Mouse (Mus musculus): ENCODE results near the gene Rab8a. TPM values are rescaled to one million over a fixed set of nuclear protein-coding genes. Genes with fewer than 3 reads are reported as not detected.

Rab8a gene
- 39.1 and 45.6 TPM in 2 replicates for polyA plus RNA-seq (2015; fragmentation: Nextera tagmentation; extraction: Ambion mirVana)

DNA sequence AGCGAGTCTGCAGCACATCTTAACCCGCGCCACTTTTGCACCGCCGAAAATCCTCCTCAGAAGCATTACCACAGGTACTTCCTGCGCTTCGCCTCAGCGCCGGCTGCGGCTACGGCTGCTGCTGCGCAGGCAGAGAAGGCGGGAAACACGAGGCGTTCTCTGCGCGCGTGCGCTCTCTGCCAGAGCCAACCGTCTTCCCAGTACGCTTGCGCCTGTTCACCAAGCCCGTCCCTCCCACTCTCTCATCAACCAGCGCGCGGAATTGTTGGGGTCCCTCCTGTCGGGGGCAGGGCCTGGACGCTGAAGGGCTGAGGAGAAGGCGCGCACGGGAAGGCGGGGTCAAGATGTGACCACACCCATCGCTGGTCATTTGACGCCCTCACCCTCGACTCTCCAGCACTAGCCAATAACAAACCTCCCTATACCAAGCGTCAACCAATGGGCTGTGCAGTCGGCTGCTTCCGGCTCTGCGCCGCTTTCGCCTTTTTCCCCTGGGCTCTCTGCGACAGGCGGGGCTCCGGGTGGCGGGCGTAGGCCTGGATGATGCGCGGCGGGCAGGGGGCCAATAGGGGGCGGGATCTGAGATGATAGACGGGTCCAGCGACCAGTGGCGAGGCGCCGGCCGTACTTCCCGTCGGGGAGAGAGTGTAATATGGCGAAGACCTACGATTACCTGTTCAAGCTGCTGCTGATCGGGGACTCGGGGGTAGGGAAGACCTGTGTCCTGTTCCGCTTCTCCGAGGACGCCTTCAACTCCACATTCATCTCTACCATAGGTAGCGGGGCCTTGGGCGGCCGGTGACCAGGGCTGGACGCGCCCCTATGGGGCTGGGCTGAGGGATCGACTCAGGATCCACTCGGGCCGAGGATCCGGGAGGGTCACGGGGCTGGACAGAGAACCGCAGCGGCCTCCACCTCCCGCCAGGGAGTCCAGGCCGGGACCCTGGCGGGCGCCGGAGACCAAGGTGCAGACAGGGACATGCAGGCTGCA is at the start of gene Rab8a:
Gene Rab8a, plus strand, starts transcription at position 494 of the 991 bp plus-strand sequence.

DNA sequence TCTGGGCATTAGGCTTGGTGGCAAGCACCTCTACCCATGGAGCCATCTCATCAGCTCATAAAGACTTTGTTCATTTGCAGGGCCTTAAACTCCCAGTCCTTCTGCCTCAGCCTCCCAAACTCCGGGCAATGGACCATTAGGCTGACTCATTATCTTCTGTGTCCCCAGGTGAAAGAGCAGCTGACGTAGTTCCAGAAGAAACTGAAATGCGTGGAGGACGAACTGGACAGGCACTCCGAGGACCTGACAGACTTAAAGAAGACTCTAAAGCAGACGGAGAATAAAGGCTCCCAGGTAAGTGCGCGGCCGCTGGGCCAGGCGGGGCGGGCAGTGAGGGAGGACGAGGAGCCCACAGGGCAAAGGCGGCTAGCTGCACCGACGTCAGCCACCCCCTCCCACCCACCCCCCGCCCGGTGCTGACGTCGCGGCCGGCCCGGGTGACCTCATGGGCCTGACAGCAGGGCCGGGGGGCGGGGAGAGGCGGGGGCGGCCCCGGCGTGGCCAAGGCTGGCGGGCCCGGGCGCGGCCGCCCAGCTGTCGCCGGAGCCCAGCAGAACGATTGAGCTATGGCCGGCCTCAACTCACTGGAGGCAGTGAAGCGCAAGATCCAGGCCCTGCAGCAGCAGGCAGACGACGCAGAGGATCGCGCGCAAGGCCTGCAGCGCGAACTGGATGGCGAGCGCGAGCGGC is 26.1 kb upstream of the Rab8a start, which contains the start of gene Tpm4:
Gene Tpm4, plus strand, starts transcription at position 220 of the 690 bp plus-strand sequence.

DNA sequence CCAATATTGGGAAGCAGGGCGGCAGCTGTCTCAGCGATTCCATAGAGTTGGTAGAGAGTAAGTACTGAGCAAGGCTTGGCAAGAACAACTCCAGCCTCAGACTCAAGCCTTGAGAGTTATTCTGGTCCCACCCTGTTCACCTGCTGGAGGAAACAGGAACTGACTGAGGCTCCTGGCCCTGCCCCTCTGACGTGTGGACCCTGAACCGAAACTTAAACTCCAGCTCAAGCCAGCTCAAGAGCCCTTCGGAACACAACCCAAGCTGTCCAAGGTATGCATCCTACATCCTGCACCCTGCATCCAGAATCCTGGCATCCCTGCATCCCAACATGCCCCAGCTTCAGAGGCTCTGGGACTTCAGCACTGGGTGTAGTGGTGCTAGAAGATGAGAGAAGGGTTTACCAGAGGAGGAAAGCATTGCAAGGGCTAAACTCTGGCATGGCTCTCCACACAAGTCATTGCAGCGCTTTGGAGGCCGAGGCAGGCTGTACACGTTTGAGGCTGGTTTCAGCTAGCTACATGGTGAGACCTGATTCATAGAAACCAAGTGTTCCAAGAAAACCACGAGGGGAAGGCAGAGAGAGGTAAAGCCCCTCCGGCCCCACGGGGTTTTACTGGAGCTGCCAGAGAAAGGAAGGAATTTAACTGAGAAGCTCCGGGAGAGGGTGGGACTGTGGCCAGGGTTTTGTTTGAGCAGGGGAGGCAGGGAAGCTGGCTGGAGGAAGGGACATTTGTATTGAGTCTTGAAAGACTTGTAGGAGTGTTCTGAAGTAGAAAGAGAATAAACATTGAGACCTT is 28.6 kb downstream of the Rab8a start, which contains the start of gene Hsh2d:
Gene Hsh2d, plus strand, starts transcription at position 222 of the 798 bp plus-strand sequence.

DNA sequence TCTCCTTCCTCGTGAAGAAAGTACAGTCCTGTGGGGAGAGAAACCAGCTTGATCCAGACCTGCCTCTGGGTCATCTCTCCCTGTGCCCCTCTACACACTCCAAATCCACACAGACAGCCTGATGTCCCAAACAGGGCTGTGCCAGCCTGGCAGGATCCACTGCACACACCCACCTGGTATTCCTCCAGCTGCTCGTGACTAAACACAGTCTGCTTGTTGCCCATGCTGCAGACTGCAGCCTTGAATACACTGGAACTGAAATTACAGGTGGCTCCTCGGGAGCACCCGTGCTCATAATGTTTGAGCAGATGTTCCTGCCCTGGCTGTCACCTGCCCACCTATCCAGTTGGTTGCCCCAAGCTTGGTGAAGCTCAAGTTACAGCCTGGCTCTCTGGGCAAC is 51.8 kb downstream of the Rab8a start, which contains the start of gene Cib3:
Gene Cib3, minus strand, starts transcription at position 87 of the 400 bp plus-strand sequence.

DNA sequence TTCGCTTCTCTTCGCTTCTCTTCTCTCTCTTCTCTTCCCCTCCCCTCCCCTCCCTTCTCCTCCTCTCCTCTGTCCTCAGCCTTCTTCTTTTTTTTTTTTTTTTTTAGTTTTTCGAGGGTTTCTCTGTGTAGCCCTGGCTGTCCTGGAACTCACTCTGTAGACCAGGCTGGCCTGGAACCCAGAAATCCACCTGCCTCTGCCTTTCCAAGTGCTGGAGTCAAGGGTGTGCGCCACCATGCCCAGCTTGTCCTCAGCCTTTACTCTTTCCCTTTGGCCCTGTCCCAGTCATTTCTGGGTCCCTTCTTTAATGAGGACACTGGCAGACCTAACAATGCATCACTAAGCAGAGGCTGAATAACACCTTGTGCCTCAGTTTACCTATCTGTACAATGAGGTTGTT is 52.5 kb downstream of the Rab8a start, which contains the start of gene Gm11034:
Gene Gm11034, minus strand, starts transcription at position 101 of the 400 bp plus-strand sequence.

DNA sequence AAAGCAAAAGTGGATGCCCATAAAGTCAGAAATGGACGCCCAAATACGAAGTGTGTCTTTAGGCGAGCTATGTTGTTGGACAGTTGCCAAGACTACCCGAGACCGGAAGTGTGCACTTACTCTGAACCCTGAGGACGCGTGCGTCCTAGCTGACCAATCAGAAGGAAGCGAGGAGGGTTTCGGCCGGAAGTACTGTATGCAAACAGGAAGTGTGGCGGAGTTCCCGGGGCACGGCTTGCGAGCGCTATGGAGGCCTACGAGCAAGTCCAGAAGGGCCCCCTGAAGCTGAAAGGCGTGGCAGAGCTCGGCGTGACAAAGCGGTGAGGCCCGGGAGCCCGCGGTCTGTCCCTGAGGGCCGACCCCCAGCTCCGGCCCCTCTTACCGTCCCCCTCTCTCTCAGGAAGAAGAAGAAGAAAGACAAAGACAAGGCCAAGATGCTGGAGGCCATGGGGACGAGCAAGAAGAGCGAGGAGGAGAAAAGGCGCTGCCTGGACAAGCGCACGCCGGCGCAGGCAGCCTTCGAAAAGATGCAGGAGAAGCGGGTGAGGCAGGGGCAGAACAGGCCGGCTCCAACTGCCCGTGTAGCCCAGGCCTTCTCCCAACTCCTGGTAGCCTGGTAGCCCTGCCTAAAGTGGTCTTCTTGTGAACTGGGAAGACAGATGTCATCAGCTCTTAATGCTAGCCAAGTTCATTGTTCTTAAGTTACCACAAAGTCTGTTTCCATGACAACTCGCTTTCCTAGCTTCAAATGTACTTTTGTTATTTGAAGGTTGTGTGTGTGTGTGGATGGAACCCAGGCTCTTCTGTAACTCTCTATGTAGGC is 58.8 kb downstream of the Rab8a start, which contains the start of gene Fam32a:
Gene Fam32a, plus strand, starts transcription at position 190 of the 823 bp plus-strand sequence.

Other genes starting within 250 kb of the Rab8a start
- gene Zfp961, start 210.2 kb upstream of the Rab8a start, polyA plus RNA-seq (2015; fragmentation: Nextera tagmentation; extraction: Ambion mirVana) = 4.9 and 5.2 TPM in 2 replicates
- 0.60 and 0.94 TPM in 2 replicates for gene Cyp4f18, start 151.6 kb upstream of the Rab8a start, polyA plus RNA-seq (2015; fragmentation: Nextera tagmentation; extraction: Ambion mirVana)
- not detected in 2 replicates for gene Olfr372, start 120.0 kb upstream of the Rab8a start, polyA plus RNA-seq (2015; fragmentation: Nextera tagmentation; extraction: Ambion mirVana)
- gene Olfr373, start 78.0 kb upstream of the Rab8a start, polyA plus RNA-seq (2015; fragmentation: Nextera tagmentation; extraction: Ambion mirVana) = not detected in 2 replicates
- gene Olfr374, start 54.2 kb upstream of the Rab8a start, polyA plus RNA-seq (2015; fragmentation: Nextera tagmentation; extraction: Ambion mirVana) = not detected in 2 replicates
- gene Tpm4, start 26.2 kb upstream of the Rab8a start, polyA plus RNA-seq (2015; fragmentation: Nextera tagmentation; extraction: Ambion mirVana) = 177 and 260 TPM in 2 replicates
- gene Hsh2d, start 28.4 kb downstream of the Rab8a start, polyA plus RNA-seq (2015; fragmentation: Nextera tagmentation; extraction: Ambion mirVana) = not detected in 2 replicates
- gene Cib3, start 51.6 kb downstream of the Rab8a start, polyA plus RNA-seq (2015; fragmentation: Nextera tagmentation; extraction: Ambion mirVana) = not detected in 2 replicates
- gene Gm11034, start 52.4 kb downstream of the Rab8a start, polyA plus RNA-seq (2015; fragmentation: Nextera tagmentation; extraction: Ambion mirVana) = not detected in 2 replicates
- gene Fam32a, start 58.5 kb downstream of the Rab8a start, polyA plus RNA-seq (2015; fragmentation: Nextera tagmentation; extraction: Ambion mirVana) = 29.4 and 32.5 TPM in 2 replicates
- 42.9 and 47.7 TPM in 2 replicates for gene Ap1m1, start 78.8 kb downstream of the Rab8a start, polyA plus RNA-seq (2015; fragmentation: Nextera tagmentation; extraction: Ambion mirVana)
- gene Gm10282, start 144.1 kb downstream of the Rab8a start, polyA plus RNA-seq (2015; fragmentation: Nextera tagmentation; extraction: Ambion mirVana) = 8.8 and 10.3 TPM in 2 replicates
- gene Klf2, start 157.8 kb downstream of the Rab8a start, polyA plus RNA-seq (2015; fragmentation: Nextera tagmentation; extraction: Ambion mirVana) = 13.8 and 18.6 TPM in 2 replicates